Mouse (Mus musculus): ENCODE measurements around the gene Tas2r143. TPM values are rescaled to one million over a fixed set of nuclear protein-coding genes. Genes with fewer than 3 reads are reported as not detected.
A peak's percentile ranks its signal among the peaks of the same experiment; 100 is the strongest.

Tas2r143 gene
- total RNA-seq, 2 experiments from 2014 or later: 0.43 TPM; not detected in 1

DNA sequence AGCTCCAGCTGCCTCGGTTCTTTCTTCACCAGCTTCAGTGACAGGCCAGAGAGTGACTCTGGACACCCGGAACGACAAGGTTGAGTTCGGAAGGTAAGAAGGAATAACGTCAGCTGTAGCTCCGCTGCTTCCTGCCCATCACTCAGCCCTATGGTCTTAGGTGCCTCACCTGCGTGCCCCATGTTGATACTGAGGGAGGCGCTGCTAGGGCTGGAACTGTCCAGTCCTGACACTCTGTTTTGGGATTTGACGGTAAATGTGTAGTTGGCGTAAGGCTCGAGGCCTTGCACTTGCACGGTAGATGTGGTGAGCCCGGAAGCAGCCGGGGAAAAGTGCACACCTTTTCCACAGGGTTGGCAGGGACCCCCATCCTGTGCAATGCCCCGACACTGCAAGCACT lies 35.4 kb upstream of the Tas2r143 start:
- DNase-seq (ENCODE audit: low spot score in 2 of 2): no peak

GRCm38 (mm10) chr6:42365215-42365614 lies 34.8 kb upstream of the Tas2r143 start:
- DNase-seq (ENCODE audit: low spot score in 2 of 2): no peak

- DNase-seq (ENCODE audit: low spot score in 2 of 2): no peak
These were observed 30.2 kb upstream of the Tas2r143 start for GRCm38 (mm10) chr6:42369870-42370269.

DNA sequence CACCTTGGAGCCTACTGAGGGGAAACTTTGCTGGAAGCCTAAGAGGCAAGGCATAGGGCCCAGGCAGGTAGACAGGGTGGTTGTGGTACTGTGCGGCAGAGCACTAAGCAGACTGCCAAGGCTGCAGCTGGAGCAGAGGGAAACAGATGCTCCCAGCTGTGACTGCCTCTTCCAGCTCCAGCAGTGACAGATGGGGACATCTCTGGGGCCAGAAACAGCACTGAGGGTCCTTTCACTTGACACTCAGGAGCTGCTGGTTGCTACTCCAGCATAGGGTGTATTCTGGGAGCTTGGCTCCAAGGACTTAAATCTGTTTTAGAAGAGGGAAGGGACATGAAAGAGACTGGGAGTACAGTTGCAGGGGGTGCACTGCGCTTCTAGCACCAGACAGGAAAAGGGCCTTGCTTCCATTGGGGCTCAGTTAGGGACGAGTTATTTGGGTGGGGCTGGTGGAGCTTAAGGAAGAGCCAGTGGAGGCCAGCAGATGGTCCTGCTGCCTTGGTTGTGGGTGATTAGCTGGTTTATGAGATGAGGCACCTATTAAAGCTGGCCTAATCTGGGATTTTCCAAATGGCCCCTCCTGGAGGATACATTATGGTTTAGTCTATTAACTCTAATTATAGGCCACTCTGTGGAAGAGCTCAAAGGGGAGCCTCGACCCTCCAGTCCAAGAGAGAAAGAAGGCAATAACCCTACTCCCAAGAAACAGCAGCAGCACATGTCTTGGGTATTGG lies 29.2 kb upstream of the Tas2r143 start:
- DNase-seq (ENCODE audit: low spot score in 2 of 2): no peak

GRCm38 (mm10) chr6:42372001-42372400 lies 28.0 kb upstream of the Tas2r143 start:
- DNase-seq (ENCODE audit: low spot score in 2 of 2): no peak

GRCm38 (mm10) chr6:42372421-42372815 lies 27.6 kb upstream of the Tas2r143 start:
- no peak for DNase-seq (ENCODE audit: low spot score in 2 of 2)

- DNase-seq (ENCODE audit: low spot score in 2 of 2): peak; percentile 57 to 65
These were observed 27.1 kb upstream of the Tas2r143 start, which contains the start of gene Epha1 for GRCm38 (mm10) chr6:42372816-42373547. Epha1 (minus strand) TSS chr6:42373268.

- DNase-seq (ENCODE audit: low spot score in 2 of 2): no peak
These were observed 26.2 kb upstream of the Tas2r143 start for GRCm38 (mm10) chr6:42373669-42374430.

GRCm38 (mm10) chr6:42374701-42375100 lies 25.3 kb upstream of the Tas2r143 start:
- no peak for DNase-seq (ENCODE audit: low spot score in 2 of 2)

DNA sequence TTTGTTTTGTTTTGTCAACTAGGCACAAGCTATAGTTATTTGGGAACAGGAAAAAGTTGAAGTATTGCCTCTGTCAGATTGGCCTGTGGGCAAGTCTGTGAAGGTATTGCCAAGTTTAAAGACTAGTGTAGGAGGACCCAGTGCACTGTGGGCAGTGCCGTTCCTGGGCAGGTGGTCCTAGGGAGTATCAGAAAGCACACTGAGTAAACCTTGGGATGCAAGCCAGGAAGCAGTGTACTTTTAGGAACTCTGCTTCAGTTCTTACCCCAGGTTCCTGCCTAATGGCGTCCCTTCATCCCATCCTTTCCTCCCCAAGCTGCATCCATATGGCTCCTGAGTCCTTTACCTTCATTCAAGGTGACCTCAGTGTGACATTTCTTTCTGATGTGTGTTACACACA lies 24.9 kb upstream of the Tas2r143 start:
- DNase-seq (ENCODE audit: low spot score in 2 of 2): no peak

GRCm38 (mm10) chr6:42376016-42376415 lies 24.0 kb upstream of the Tas2r143 start:
- DNase-seq (ENCODE audit: low spot score in 2 of 2): no peak

DNA sequence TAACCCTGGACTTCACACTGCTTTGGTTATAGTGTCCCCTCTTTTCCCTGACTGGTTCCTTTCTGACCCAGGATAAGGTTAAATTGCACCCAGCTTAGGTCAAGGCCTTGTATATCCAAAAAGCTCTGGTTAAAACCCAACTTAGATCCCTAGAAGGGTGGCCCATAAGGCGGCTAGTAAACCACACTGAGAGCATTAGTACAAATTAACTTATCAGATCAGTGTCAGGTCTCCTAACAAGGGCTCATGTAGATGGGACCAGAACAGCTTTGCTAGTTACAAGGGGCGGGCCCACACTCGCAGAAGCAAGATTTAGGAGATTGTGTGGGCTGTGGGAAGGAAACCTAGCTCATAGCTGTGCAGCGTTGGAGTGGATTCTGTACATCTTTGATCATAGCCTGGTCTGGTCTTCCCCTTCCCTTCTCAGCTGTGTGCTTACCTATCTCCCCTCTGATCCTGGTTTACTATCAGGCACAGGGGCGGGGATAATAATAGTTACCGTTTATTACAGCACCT lies 23.5 kb upstream of the Tas2r143 start:
- no peak for DNase-seq (ENCODE audit: low spot score in 2 of 2)

- DNase-seq (ENCODE audit: low spot score in 2 of 2): no peak
These were observed 22.8 kb upstream of the Tas2r143 start for GRCm38 (mm10) chr6:42377280-42377679.

GRCm38 (mm10) chr6:42379551-42379950 lies 20.5 kb upstream of the Tas2r143 start:
- DNase-seq (ENCODE audit: low spot score in 2 of 2): no peak

DNA sequence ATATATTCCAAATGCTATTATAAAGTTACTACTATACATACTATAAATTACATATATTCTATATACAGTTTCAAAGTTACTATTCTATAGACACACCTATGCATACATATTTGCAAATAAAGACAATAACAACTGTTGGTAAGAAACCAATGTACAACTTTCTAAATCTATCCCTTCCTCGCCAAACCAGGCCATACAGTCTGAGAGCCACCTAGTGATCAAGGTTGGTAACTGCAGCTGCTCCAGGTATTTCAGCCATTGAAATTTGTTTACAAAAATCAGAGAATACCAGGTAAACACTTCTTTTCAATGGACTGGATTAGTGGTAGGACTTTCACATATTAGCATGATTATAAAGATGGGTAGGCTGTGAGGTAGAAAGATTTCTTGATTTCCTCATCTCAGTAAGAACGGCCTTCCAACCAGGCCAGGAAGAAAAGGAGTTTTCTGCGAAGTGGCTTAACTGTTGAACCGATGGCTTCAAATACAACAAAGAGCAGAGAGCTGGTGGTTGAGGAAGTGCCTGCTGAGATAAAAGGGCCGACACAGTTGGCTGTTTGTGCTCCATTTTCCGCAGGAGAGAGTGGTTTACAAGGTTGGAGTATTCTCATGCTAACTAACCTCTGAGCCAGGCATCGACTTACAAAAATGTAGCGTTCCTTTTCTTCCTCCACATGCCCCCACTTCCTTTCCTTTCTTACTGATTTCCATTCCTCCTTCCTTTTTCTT lies 19.5 kb upstream of the Tas2r143 start:
- no peak for DNase-seq (ENCODE audit: low spot score in 2 of 2)

DNA sequence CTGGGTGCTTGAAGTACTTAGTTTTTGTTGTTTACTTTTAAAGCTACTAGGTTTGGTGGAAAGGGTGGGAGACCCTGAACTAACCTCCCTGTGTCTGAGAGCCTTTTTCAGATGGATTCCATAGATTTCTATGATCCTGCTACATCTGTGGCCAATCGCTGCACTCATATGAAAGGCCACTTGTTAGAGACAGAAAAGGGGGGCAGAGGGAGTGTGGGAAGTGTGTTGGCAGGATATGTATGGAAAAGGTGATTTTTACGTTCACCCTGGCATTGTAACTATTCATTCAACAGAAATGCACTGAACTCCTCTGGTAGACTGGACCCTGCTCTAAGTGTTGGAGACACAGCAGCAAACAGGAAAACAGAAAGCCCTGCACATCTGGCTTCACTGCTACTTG lies 18.8 kb upstream of the Tas2r143 start:
- no peak for DNase-seq (ENCODE audit: low spot score in 2 of 2)

DNA sequence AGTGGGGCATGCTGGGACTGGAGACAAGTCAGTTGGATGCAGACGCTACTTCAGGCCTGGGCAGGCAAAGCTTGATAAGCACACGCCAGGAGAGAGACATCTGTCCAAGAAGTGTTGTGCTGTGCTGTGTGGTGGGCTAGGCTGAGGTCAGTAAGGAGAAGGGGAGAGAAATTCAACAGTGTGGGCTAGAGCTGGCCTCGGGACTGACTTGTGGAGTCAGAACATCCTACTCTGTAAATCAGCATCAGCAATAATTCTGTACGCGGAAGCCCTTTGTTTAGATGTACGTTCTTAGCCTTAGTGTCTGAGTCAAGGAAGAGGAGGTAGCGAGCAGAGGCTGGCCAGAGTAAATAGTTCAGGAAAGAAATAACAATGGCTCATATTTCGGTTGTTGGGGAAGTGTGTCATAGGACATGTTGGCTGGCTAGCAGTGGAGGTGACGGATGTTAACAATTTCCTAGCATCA lies 18.1 kb upstream of the Tas2r143 start:
- DNase-seq (ENCODE audit: low spot score in 2 of 2): no peak

DNA sequence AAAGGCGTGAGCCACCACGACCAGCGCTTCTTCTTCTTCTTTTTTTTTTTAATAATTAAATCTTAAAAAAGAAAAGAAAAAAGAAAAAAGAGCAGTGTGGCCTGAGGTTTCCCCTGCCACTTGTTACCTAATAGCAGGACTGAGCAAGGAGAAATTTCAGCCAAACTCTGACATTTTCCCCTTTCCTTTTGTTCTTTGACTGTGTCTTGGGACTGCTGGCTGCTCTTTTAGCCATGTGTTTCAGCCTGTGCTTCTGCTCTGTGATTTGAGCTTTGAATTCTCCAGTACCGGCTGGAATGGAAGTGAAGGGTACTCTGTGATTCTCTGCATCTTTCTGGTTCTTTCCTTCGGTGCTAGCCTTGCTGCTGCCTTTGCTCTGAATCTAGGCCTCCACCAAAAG lies 16.7 kb upstream of the Tas2r143 start:
- no peak for DNase-seq (ENCODE audit: low spot score in 2 of 2)

- no peak for DNase-seq (ENCODE audit: low spot score in 2 of 2)
These were observed 14.4 kb upstream of the Tas2r143 start for GRCm38 (mm10) chr6:42385635-42386034.

DNA sequence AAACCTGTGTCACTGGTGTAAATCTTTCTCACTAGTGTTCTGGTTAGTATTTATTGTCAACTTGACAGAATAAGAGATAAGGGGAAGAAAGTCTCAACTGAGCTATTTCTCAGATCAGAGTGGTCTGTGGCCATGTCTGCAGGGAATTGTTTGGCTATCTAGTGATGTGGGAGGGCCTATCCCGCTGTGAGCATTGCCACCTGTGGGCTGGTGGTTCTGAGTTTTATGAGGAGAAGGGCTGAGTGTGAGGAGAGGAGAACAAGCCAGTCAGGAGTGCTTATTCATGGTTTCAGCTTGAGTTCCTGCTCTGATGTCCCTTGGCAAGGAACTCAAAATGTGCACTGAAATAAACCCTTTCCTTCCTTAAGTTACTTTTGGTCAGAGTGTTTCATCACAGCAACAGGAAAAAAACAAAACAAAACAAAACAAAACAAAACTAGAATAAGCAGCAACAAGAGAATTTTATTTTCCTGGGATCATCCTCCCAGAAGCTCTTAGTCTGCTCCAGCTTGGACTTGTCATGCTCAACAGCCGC lies 8.2 kb upstream of the Tas2r143 start:
- no peak for DNase-seq (ENCODE audit: low spot score in 2 of 2)
